Mouse (Mus musculus) CH12F3 (cell line): Measurements from ENCODE around the gene Prkch.

Experiments
- in situ Hi-C: fragments of 300-500 bp; cut with MboI; formaldehyde crosslinking; loops from 2 replicates; pipeline ENCODE4 v1.14.3; 2020; ENCODE audit warnings: low sequenced_read_pairs

Gene Prkch

GRCm38 (mm10) chr12:73609262-73609661 lies 24.7 kb downstream of the Prkch start:
- in situ Hi-C loops = no loop called here

GRCm38 (mm10) chr12:73609676-73610545 lies 25.3 kb downstream of the Prkch start:
- in situ Hi-C loops = no loop called here

- in situ Hi-C loops = no loop called here
Observed at GRCm38 (mm10) chr12:73610831-73611370, 26.3 kb downstream of the Prkch start.

GRCm38 (mm10) chr12:73611741-73612140 lies 27.1 kb downstream of the Prkch start:
- in situ Hi-C loops = no loop called here

GRCm38 (mm10) chr12:73613183-73613582 lies 28.6 kb downstream of the Prkch start:
- in situ Hi-C loops = no loop called here

- in situ Hi-C loops = no loop called here
Observed at GRCm38 (mm10) chr12:73617652-73618051, 33.1 kb downstream of the Prkch start.

- in situ Hi-C loops = no loop called here
Observed at GRCm38 (mm10) chr12:73625277-73626032, 40.9 kb downstream of the Prkch start.

- in situ Hi-C loops = no loop called here
Observed at GRCm38 (mm10) chr12:73627902-73628301, 43.3 kb downstream of the Prkch start.

GRCm38 (mm10) chr12:73630596-73630995 lies 46.0 kb downstream of the Prkch start:
- in situ Hi-C loops = no loop called here

GRCm38 (mm10) chr12:73631148-73631547 lies 46.6 kb downstream of the Prkch start:
- in situ Hi-C loops = no loop called here

GRCm38 (mm10) chr12:73632671-73633244 lies 48.2 kb downstream of the Prkch start:
- in situ Hi-C loops = no loop called here

- in situ Hi-C loops = no loop called here
Observed at GRCm38 (mm10) chr12:73633707-73634106, 49.1 kb downstream of the Prkch start.

GRCm38 (mm10) chr12:73639571-73639970 lies 55.0 kb downstream of the Prkch start:
- in situ Hi-C loops = no loop called here

- in situ Hi-C loops = no loop called here
Observed at GRCm38 (mm10) chr12:73641183-73641582, 56.6 kb downstream of the Prkch start.

- in situ Hi-C loops = no loop called here
Observed at GRCm38 (mm10) chr12:73645216-73645615, 60.6 kb downstream of the Prkch start.

GRCm38 (mm10) chr12:73647686-73648085 lies 63.1 kb downstream of the Prkch start:
- in situ Hi-C loops = no loop called here

- in situ Hi-C loops = no loop called here
Observed at GRCm38 (mm10) chr12:73656568-73657204, 72.1 kb downstream of the Prkch start.

- in situ Hi-C loops = no loop called here
Observed at GRCm38 (mm10) chr12:73663421-73663820, 78.8 kb downstream of the Prkch start.

GRCm38 (mm10) chr12:73666701-73667100 lies 82.1 kb downstream of the Prkch start:
- in situ Hi-C loops = no loop called here

- in situ Hi-C loops = no loop called here
Observed at GRCm38 (mm10) chr12:73667607-73668006, 83.0 kb downstream of the Prkch start.

GRCm38 (mm10) chr12:73670739-73671138 lies 86.1 kb downstream of the Prkch start:
- in situ Hi-C loops = no loop called here
